Mouse (Mus musculus) forebrain, embryonic 10.5 days (tissue): Measurements from ENCODE around the gene Arsg. TPM values are rescaled to one million over a fixed set of nuclear protein-coding genes. Genes with fewer than 3 reads are reported as not detected.

ENCODE experiments used
- DNase-seq: peaks from one replicate; pipeline ENCODE4 v3.0.0-alpha.2; 2017; ENCODE audit warnings: low spot score; ENCODE audit errors: extremely low spot score
- H3K27ac ChIP-seq: fragments of 300-500 bp; sonication (generic); 2 replicates; pipeline ENCODE4 v1.5.1; 2016; ENCODE audit warnings: mild to moderate bottlenecking
- H3K27me3 ChIP-seq: fragments of 300-500 bp; sonication (generic); 2 replicates; pipeline ENCODE4 v1.6.1; 2016; ENCODE audit warnings: mild to moderate bottlenecking; ENCODE audit not compliant: poor library complexity, severe bottlenecking
- H3K36me3 ChIP-seq: fragments of 300-500 bp; sonication (generic); replicated peaks from 2 replicates; pipeline ENCODE4 v1.6.1; 2016; ENCODE audit warnings: mild to moderate bottlenecking, moderate library complexity
- H3K4me1 ChIP-seq: fragments of 300-500 bp; sonication (generic); 2 replicates; pipeline ENCODE4 v1.6.1; 2016
- H3K4me3 ChIP-seq: fragments of 300-500 bp; sonication (generic); 2 replicates; pipeline ENCODE4 v1.5.1; 2016; ENCODE audit warnings: mild to moderate bottlenecking, moderate library complexity
- H3K9me3 ChIP-seq: fragments of 300-500 bp; sonication (generic); 2 replicates; pipeline ENCODE4 v1.6.1; 2016; ENCODE audit warnings: mild to moderate bottlenecking, moderate library complexity
- WGBS: fragments of 180-500 bp; shearing (Covaris S2); methylation state at CpG from one replicate; pipeline ENCODE4 v1.1.7; 2016; 5-methylcytosine and 5-hydroxymethylcytosine counted together
- polyA plus RNA-seq: library from polyadenylated mRNA; unstranded; fragments of >200 nt; fragmentation: Nextera tagmentation; extraction: Ambion mirVana; gene quantifications from 2 replicates; pipeline ENCODE4 v1.2.1, GENCODE M21; 2016

Arsg gene
- polyA plus RNA-seq, 1 experiment from 2014 or later: 2.8 TPM

GRCm38 (mm10) chr11:109472171-109472691 lies 943 bp upstream of the Arsg start:
- Histone ChIP-seq H3K9me3 (no peaks in the 10 kb centered on the region), H3K27ac (peak overlapping the region; percentile 100)

DNA sequence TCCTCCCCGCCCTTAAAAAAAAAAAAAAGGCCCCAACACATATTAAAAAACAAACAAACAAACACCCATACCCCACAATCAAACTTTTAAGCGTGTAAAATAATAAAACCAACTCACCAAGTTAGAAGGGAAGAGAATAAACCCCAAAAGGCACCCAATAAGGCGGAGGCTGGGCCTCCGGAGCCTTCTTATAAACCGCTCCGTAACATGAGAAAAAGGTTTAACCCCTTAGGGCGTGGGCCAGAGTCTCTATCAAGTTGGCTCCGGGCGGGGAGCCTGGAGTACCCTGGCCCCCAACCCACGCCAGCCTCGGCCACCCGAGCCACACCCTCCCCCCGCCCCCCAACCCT lies 378 bp upstream of the Arsg start:
- H3K4me1 ChIP-seq: peaks cover 71% of the 10 kb centered on the region
- no peak for DNase-seq
- H3K27ac ChIP-seq: peak overlapping the region; percentile 100
- peaks cover 19% of the 10 kb centered on the region; the same call in 1 of the 2 replicates for H3K27me3 ChIP-seq
- no peaks in the 10 kb centered on the region for H3K9me3 ChIP-seq
- no peaks in the 10 kb centered on the region for H3K36me3 ChIP-seq
- peak overlapping the region; percentile 86 for H3K4me3 ChIP-seq
- under 1% methylated on average over 13 of the region's 13 CpGs for WGBS

More at GRCm38 (mm10) chr11:109472171-109472691, 943 bp upstream of the Arsg start:
- Histone ChIP-seq H3K4me3 (peak overlapping the region; percentile 86), H3K27me3 (peaks cover 19% of the 10 kb centered on the region; the same call in 1 of the 2 replicates), H3K36me3 (no peaks in the 10 kb centered on the region), H3K4me1 (peaks cover 65% of the 10 kb centered on the region)
- DNase-seq: peak; percentile 66
- WGBS: under 1% methylated on average over 33 of the region's 33 CpGs

DNA sequence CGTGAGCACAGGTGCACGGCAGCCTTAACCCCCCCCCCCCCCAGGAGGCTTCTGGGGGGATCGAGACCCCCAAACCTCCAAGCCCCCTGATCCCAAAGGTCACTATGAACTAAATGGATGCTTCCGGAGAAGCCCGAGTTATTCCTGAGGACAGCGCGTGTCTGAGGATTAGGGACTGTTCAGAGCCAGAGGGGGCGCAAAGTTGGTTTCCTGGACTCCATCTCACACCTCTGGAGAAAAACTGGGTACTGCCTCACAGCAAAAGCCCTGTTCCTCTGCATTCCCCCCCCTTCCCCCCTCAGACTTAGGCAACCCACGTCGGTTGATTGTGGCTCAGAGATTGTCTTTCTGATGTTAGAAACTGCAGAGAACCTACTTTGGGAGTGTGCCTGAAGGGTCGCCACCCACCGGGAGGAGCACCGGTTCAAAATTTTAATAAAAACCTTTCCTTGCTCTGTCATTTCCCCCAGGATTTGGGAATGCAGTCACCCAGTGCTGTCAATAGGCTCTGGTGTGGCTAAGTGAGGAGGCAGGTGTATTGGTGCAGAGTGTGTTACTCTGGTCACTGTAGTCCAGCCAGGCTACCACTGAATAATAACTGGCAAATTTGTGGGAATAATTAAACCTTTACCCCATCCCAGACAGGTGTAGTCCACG lies 1.0 kb downstream of the Arsg start:
- H3K36me3 ChIP-seq: no peaks in the 10 kb centered on the region
- 11% methylated on average over 14 of the region's 14 CpGs for WGBS
- peaks cover 77% of the 10 kb centered on the region for H3K4me1 ChIP-seq
- peak overlapping the region; percentile 86 for H3K4me3 ChIP-seq
- no peaks in the 10 kb centered on the region for H3K9me3 ChIP-seq
- peaks cover 19% of the 10 kb centered on the region; the same call in 1 of the 2 replicates for H3K27me3 ChIP-seq
- peak overlapping the region; percentile 100 for H3K27ac ChIP-seq
- no peak for DNase-seq

GRCm38 (mm10) chr11:109474836-109475235 lies 1.7 kb downstream of the Arsg start:
- no peaks in the 10 kb centered on the region for H3K9me3 ChIP-seq
- no peaks in the 10 kb centered on the region for H3K36me3 ChIP-seq
- H3K4me1 ChIP-seq: peaks cover 79% of the 10 kb centered on the region
- no peak for DNase-seq
- H3K27me3 ChIP-seq: peaks cover 19% of the 10 kb centered on the region; the same call in 1 of the 2 replicates
- 78% methylated on average over 13 of the region's 13 CpGs for WGBS
- peak overlapping the region; percentile 40; the same call in 1 of the 2 replicates for H3K27ac ChIP-seq
- 0 out of 2 replicates have a peak overlapping the region, but pooled peaks have one; percentile 86 for H3K4me3 ChIP-seq

GRCm38 (mm10) chr11:109475717-109476116 lies 2.5 kb downstream of the Arsg start:
- Histone ChIP-seq H3K4me1 (peaks cover 81% of the 10 kb centered on the region), H3K27ac (peak overlapping the region; percentile 85), H3K9me3 (no peaks in the 10 kb centered on the region), H3K4me3 (peak overlapping the region; percentile 16; the same call in 1 of the 2 replicates), H3K27me3 (peaks cover 13% of the 10 kb centered on the region; the same call in 1 of the 2 replicates), H3K36me3 (no peaks in the 10 kb centered on the region)
- DNase-seq: no peak
- WGBS: 67% methylated on average over 4 of the region's 4 CpGs

DNA sequence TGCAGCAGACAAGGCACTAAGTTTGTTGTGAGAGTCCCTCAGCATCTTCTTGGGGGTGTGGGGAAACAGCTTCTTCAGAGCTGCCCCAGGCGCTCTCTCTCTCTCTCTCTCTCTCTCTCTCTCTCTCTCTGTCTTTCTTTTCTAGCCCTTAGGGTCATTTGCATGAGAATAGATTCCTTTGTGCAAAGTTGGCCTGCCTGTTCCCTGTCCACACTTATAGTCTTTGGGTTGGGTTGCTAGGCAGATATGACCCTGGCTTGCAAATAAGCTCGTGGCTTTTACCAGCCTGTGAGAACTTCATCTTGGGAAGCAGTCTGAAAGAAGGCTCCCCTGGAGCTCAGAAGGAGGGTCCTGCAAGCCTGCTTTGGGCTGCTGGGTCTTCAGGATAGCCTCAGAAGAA lies 3.1 kb downstream of the Arsg start:
- Histone ChIP-seq H3K36me3 (no peaks in the 10 kb centered on the region), H3K27ac (peak overlapping the region; percentile 85), H3K4me3 (peak overlapping the region; percentile 16; the same call in 1 of the 2 replicates), H3K9me3 (no peaks in the 10 kb centered on the region), H3K4me1 (peaks cover 77% of the 10 kb centered on the region), H3K27me3 (peaks cover 13% of the 10 kb centered on the region; the same call in 1 of the 2 replicates)
- DNase-seq: peak; percentile 45
- WGBS: 19% methylated on average over 2 of the region's 2 CpGs

- H3K4me1 ChIP-seq: peaks cover 73% of the 10 kb centered on the region
- peaks cover 13% of the 10 kb centered on the region; the same call in 1 of the 2 replicates for H3K27me3 ChIP-seq
- H3K36me3 ChIP-seq: no peaks in the 10 kb centered on the region
- H3K4me3 ChIP-seq: peak overlapping the region; percentile 16; the same call in 1 of the 2 replicates
- H3K27ac ChIP-seq: peak overlapping the region; percentile 85
- no peak for DNase-seq
- no peaks in the 10 kb centered on the region for H3K9me3 ChIP-seq
- 41% methylated on average over 6 of the region's 6 CpGs for WGBS
Observed at GRCm38 (mm10) chr11:109476653-109477052, 3.5 kb downstream of the Arsg start.

DNA sequence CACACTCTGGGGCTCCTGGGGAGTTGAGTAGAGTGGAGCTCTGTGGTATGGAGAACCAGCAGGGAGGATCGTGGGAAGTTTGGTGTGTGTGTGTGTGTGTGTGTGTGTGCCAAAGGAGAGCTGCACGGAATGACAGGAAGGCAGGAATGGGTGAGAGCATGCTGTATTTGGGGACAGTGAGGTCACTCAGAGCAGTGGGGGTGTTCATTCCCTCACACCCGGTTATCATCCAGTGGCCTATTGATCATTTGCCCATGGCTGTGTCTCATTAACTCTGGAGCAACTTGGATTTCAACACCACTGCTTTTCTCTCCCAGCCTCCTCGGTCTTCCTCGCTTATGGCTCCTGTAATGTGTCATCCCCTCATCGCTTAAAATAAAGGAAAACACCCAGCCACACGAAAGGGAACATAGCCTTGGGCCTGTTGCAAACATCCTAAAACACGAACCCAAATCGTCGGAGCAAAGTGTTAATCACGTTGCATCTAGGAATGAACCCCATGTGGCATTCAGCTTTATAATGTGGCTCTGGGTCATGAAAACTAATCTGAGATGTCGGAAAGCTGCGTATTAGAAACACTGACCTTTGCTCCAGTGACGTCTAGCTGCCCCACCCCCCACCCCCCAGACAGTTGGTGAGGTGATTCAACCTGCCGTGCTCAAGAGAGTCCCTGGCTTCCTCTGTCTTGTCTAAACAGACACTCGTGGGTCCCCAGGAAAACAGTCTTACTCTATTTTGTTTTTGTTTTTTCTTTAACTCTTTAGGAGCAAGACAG lies 4.6 kb downstream of the Arsg start:
- Histone ChIP-seq H3K4me3 (no peak overlapping the region), H3K27ac (peak overlapping the region; percentile 85), H3K9me3 (no peaks in the 10 kb centered on the region), H3K36me3 (no peaks in the 10 kb centered on the region), H3K4me1 (peaks cover 64% of the 10 kb centered on the region), H3K27me3 (peaks cover 13% of the 10 kb centered on the region; the same call in 1 of the 2 replicates)
- no peak for DNase-seq
- WGBS: 61% methylated on average over 16 of the region's 16 CpGs

- H3K4me3 ChIP-seq: no peak overlapping the region
- DNase-seq: no peak
- no peaks in the 10 kb centered on the region for H3K9me3 ChIP-seq
- H3K27ac ChIP-seq: no peak overlapping the region; the same call in 1 of the 2 replicates
- 45% methylated on average over 16 of the region's 16 CpGs for WGBS
- peaks cover 13% of the 10 kb centered on the region; the same call in 1 of the 2 replicates for H3K27me3 ChIP-seq
- peaks cover 53% of the 10 kb centered on the region for H3K4me1 ChIP-seq
- no peaks in the 10 kb centered on the region for H3K36me3 ChIP-seq
Observed at GRCm38 (mm10) chr11:109479575-109480285, 6.6 kb downstream of the Arsg start.

DNA sequence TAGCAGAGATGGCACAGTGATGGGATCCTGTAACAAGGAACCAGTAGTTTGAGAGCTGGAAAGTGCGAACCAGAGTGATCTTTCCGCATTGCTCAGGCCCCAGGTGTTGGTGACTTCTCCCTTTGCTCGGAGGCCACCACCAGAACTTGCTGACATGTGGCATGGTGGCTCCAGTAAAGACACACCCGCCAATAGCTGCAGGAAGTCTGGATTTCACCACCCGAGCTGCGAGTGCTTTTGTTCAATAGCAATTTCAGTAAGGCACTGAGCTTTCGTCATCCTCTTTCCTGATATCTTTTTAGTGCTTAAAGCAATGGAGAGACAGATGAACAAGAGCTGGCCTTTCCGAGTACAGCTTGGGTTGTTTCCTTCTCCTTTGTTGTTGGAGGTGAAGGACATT lies 7.3 kb downstream of the Arsg start:
- H3K27me3 ChIP-seq: peaks cover 10% of the 10 kb centered on the region; the same call in 1 of the 2 replicates
- WGBS: 81% methylated on average over 8 of the region's 8 CpGs
- H3K36me3 ChIP-seq: no peaks in the 10 kb centered on the region
- no peaks in the 10 kb centered on the region for H3K9me3 ChIP-seq
- no peak overlapping the region for H3K27ac ChIP-seq
- H3K4me1 ChIP-seq: peaks cover 47% of the 10 kb centered on the region
- no peak for DNase-seq
- no peak overlapping the region for H3K4me3 ChIP-seq

DNA sequence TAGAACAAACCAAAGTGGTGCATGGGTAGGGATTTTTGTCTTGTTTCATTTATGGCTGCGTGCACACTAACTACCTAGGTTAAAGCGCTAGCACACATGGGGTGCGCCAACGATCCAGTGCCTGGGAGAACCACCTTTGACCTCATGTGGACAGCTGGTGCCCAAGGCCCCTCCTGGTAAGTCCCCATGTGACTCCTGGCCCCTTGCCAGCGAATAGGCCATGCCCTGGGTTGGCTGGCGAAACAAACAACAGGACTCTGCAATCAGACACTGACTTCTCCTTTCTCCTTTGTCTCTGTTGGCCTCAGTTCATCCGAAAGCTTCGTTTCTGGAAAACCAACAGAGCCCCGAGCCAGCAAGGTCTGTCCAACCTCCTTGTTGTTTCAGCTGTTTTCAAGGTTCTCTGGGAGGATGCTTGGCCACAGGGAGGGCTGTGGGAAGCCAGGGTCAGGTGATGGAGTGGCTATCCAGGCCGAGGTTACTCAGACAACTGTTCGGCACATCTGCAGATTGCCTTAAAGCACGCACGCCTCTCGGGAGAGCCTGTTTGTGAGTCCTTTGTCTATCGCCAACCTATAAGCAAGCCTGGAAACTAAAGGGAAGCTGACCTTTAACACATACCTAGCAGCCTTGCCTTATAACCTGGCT lies 12.3 kb downstream of the Arsg start:
- Histone ChIP-seq H3K4me1 (peaks cover 21% of the 10 kb centered on the region), H3K4me3 (no peak overlapping the region), H3K27ac (0 out of 2 replicates have a peak overlapping the region, but pooled peaks have one; percentile 30), H3K36me3 (no peaks in the 10 kb centered on the region), H3K27me3 (no peaks in the 10 kb centered on the region), H3K9me3 (no peaks in the 10 kb centered on the region)
- WGBS: 86% methylated on average over 15 of the region's 15 CpGs
- no peak for DNase-seq

DNA sequence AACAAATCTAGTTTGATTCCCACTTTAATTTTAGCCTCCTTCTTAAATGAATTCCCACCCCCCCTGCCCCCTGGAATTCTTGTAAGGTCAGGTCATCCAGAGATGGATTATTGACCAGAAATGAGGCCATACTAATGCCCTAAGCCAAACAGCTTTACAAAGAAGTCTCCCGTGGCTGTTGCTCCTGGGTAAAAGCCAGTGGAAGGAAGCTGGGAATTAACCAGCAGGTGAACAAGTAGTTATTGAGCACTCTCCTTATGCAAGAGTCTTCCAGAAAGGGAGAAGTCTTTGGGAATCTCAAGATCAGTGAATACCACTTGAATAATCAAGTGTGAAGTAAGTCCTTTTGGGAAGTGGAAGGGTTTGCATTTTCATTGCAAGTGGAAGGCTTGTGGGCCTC lies 13.9 kb downstream of the Arsg start:
- Histone ChIP-seq H3K27me3 (no peaks in the 10 kb centered on the region), H3K4me3 (no peak overlapping the region), H3K9me3 (no peaks in the 10 kb centered on the region), H3K27ac (no peak overlapping the region), H3K36me3 (no peaks in the 10 kb centered on the region), H3K4me1 (peaks cover 18% of the 10 kb centered on the region)
- WGBS: 27% methylated on average over 1 of the region's 1 CpGs
- DNase-seq: no peak
